Mouse (Mus musculus): ENCODE results near the gene Fhl2. TPM values are rescaled to one million over a fixed set of nuclear protein-coding genes. Genes with fewer than 3 reads are reported as not detected.

The Fhl2 gene
- total and polyA plus RNA-seq, 2 experiments, result 0.28 to 0.39 TPM

- H3K27me3 ChIP-seq (ENCODE audit: control insufficient read depth, insufficient read depth, low read length), result no peaks in the 10 kb centered on the region
- H3K9ac ChIP-seq (ENCODE audit: low read depth, low read length), result no peak overlapping the region
- H3K36me3 ChIP-seq (ENCODE audit: control insufficient read depth, insufficient read depth, low read length), result no peaks in the 10 kb centered on the region
- DNase-seq (ENCODE audit: extremely low read depth, low read depth, low spot score), result no peak
- no peak overlapping the region for H3K27ac ChIP-seq (replicated peaks; ENCODE audit: insufficient read depth, low read depth, low read length)
- H3K79me2 ChIP-seq (ENCODE audit: control insufficient read depth, insufficient read depth, low read length), result no peaks in the 10 kb centered on the region
- no peaks in the 10 kb centered on the region for H3K4me1 ChIP-seq (ENCODE audit: control insufficient read depth, insufficient read depth, low read length)
- no peak overlapping the region for H3K4me3 ChIP-seq (ENCODE audit: insufficient read depth, low read depth, low read length)
- TF ChIP-seq CTCF (IDR thresholded peaks at IDR 0.05; ENCODE audit: low read depth, low read length) (no peak), POLR2A (IDR thresholded peaks at IDR 0.05; ENCODE audit: extremely low read depth, insufficient read depth, low read length) (no peak)
Measured at GRCm38 (mm10) chr1:43202226-43202625, 5.4 kb upstream of the Fhl2 start.

GRCm38 (mm10) chr1:43201796-43202195 lies 5.0 kb upstream of the Fhl2 start:
- no peaks in the 10 kb centered on the region for H3K4me1 ChIP-seq (ENCODE audit: control insufficient read depth, insufficient read depth, low read length)
- no peaks in the 10 kb centered on the region for H3K36me3 ChIP-seq (ENCODE audit: control insufficient read depth, insufficient read depth, low read length)
- H3K79me2 ChIP-seq (ENCODE audit: control insufficient read depth, insufficient read depth, low read length), result no peaks in the 10 kb centered on the region
- H3K27ac ChIP-seq (replicated peaks; ENCODE audit: insufficient read depth, low read depth, low read length), result no peak overlapping the region
- no peak for DNase-seq (ENCODE audit: extremely low read depth, low read depth, low spot score)
- H3K27me3 ChIP-seq (ENCODE audit: control insufficient read depth, insufficient read depth, low read length), result no peaks in the 10 kb centered on the region
- TF ChIP-seq CTCF (IDR thresholded peaks at IDR 0.05; ENCODE audit: low read depth, low read length) (no peak), POLR2A (IDR thresholded peaks at IDR 0.05; ENCODE audit: extremely low read depth, insufficient read depth, low read length) (no peak)
- 61% methylated on average over 2 of the region's 2 CpGs for WGBS
- no peak overlapping the region for H3K9ac ChIP-seq (ENCODE audit: low read depth, low read length)
- H3K4me3 ChIP-seq (ENCODE audit: insufficient read depth, low read depth, low read length), result no peak overlapping the region

- Histone ChIP-seq H3K4me1 (ENCODE audit: control insufficient read depth, insufficient read depth, low read length) (no peaks in the 10 kb centered on the region), H3K27me3 (ENCODE audit: control insufficient read depth, insufficient read depth, low read length) (no peaks in the 10 kb centered on the region), H3K27ac (replicated peaks; ENCODE audit: insufficient read depth, low read depth, low read length) (no peak overlapping the region), H3K9ac (ENCODE audit: low read depth, low read length) (no peak overlapping the region), H3K4me3 (ENCODE audit: insufficient read depth, low read depth, low read length) (no peak overlapping the region), H3K36me3 (ENCODE audit: control insufficient read depth, insufficient read depth, low read length) (no peaks in the 10 kb centered on the region), H3K79me2 (ENCODE audit: control insufficient read depth, insufficient read depth, low read length) (no peaks in the 10 kb centered on the region)
- TF ChIP-seq POLR2A (IDR thresholded peaks at IDR 0.05; ENCODE audit: extremely low read depth, insufficient read depth, low read length) (no peak), CTCF (IDR thresholded peaks at IDR 0.05; ENCODE audit: low read depth, low read length) (no peak)
- DNase-seq (ENCODE audit: extremely low read depth, low read depth, low spot score), result no peak
- WGBS, result 59% methylated on average over 3 of the region's 3 CpGs
Measured at GRCm38 (mm10) chr1:43199867-43200240, 3.1 kb upstream of the Fhl2 start.

GRCm38 (mm10) chr1:43199210-43199866 lies 2.6 kb upstream of the Fhl2 start:
- Histone ChIP-seq H3K27me3 (ENCODE audit: control insufficient read depth, insufficient read depth, low read length) (no peaks in the 10 kb centered on the region), H3K36me3 (ENCODE audit: control insufficient read depth, insufficient read depth, low read length) (no peaks in the 10 kb centered on the region), H3K9ac (ENCODE audit: low read depth, low read length) (no peak overlapping the region), H3K27ac (replicated peaks; ENCODE audit: insufficient read depth, low read depth, low read length) (no peak overlapping the region), H3K4me3 (ENCODE audit: insufficient read depth, low read depth, low read length) (no peak overlapping the region), H3K79me2 (ENCODE audit: control insufficient read depth, insufficient read depth, low read length) (no peaks in the 10 kb centered on the region), H3K4me1 (ENCODE audit: control insufficient read depth, insufficient read depth, low read length) (no peaks in the 10 kb centered on the region)
- TF ChIP-seq CTCF (IDR thresholded peaks at IDR 0.05; ENCODE audit: low read depth, low read length) (no peak), POLR2A (IDR thresholded peaks at IDR 0.05; ENCODE audit: extremely low read depth, insufficient read depth, low read length) (no peak)
- WGBS, result 79% methylated on average over 3 of the region's 3 CpGs
- DNase-seq (ENCODE audit: extremely low read depth, low read depth, low spot score), result no peak

GRCm38 (mm10) chr1:43196059-43196458 lies 725 bp downstream of the Fhl2 start:
- H3K27me3 ChIP-seq (ENCODE audit: control insufficient read depth, insufficient read depth, low read length), result no peaks in the 10 kb centered on the region
- no peaks in the 10 kb centered on the region for H3K79me2 ChIP-seq (ENCODE audit: control insufficient read depth, insufficient read depth, low read length)
- H3K36me3 ChIP-seq (ENCODE audit: control insufficient read depth, insufficient read depth, low read length), result no peaks in the 10 kb centered on the region
- H3K4me1 ChIP-seq (ENCODE audit: control insufficient read depth, insufficient read depth, low read length), result no peaks in the 10 kb centered on the region
- H3K4me3 ChIP-seq (ENCODE audit: insufficient read depth, low read depth, low read length), result no peak overlapping the region
- WGBS, result 62% methylated on average over 1 of the region's 1 CpGs
- DNase-seq (ENCODE audit: extremely low read depth, low read depth, low spot score), result no peak
- no peak overlapping the region for H3K9ac ChIP-seq (ENCODE audit: low read depth, low read length)
- H3K27ac ChIP-seq (replicated peaks; ENCODE audit: insufficient read depth, low read depth, low read length), result no peak overlapping the region
- no peak for TF ChIP-seq CTCF (IDR thresholded peaks at IDR 0.05; ENCODE audit: low read depth, low read length)
- no peak for TF ChIP-seq POLR2A (IDR thresholded peaks at IDR 0.05; ENCODE audit: extremely low read depth, insufficient read depth, low read length)

- H3K27ac ChIP-seq (replicated peaks; ENCODE audit: insufficient read depth, low read depth, low read length), result no peak overlapping the region
- H3K4me3 ChIP-seq (ENCODE audit: insufficient read depth, low read depth, low read length), result no peak overlapping the region
- TF ChIP-seq CTCF (IDR thresholded peaks at IDR 0.05; ENCODE audit: low read depth, low read length) (no peak), POLR2A (IDR thresholded peaks at IDR 0.05; ENCODE audit: extremely low read depth, insufficient read depth, low read length) (no peak)
- H3K9ac ChIP-seq (ENCODE audit: low read depth, low read length), result no peak overlapping the region
- no peaks in the 10 kb centered on the region for H3K36me3 ChIP-seq (ENCODE audit: control insufficient read depth, insufficient read depth, low read length)
- no peak for DNase-seq (ENCODE audit: extremely low read depth, low read depth, low spot score)
- WGBS, result 92% methylated on average over 6 of the region's 6 CpGs
- no peaks in the 10 kb centered on the region for H3K27me3 ChIP-seq (ENCODE audit: control insufficient read depth, insufficient read depth, low read length)
- H3K79me2 ChIP-seq (ENCODE audit: control insufficient read depth, insufficient read depth, low read length), result no peaks in the 10 kb centered on the region
- H3K4me1 ChIP-seq (ENCODE audit: control insufficient read depth, insufficient read depth, low read length), result no peaks in the 10 kb centered on the region
Measured at GRCm38 (mm10) chr1:43193423-43193822, 3.4 kb downstream of the Fhl2 start.
